In the genomic region with DNA sequence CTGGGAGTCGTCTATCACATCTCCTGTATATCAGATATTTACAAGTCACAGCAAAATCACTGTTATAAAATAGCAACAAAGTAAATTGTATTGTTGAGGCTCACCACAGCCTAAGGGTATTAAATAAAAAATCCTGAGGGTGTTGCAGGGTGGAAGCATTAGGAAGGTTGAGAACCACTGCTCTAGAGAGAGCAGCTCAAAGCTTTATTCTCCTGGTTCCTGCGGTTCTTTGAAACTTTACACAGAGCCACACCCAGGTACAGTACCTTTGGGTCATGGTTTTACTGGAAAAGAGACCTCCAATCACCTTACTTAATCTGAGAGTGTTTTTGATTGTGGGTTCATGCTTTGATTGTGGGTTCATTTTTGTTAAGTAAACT, we compare ENCODE assay signal across 7 mouse cellular contexts. TPM values are rescaled to one million over a fixed set of nuclear protein-coding genes. Genes with fewer than 3 reads are reported as not detected.
DNase-seq lines count a peak whose midpoint lies in the region; ATAC-seq and TF ChIP-seq lines count a peak whose summit lies in the region.
"Not testable (repeated sequence)": the region's sequence is repeated elsewhere in the genome, so short reads cannot be mapped to it uniquely, and the experiment has no call there.

No protein-coding gene starts in this region.

- H3K27ac ChIP-seq in cerebellum, adult 2 months (ENCODE audit: insufficient read depth, low read length): peak overlapping the region; percentile 16; the same call in 1 of the 2 replicates
- H3K27ac ChIP-seq in forebrain, embryonic 13.5 days: peak overlapping the region; percentile 78
- peak overlapping the region; percentile 82 for H3K27ac ChIP-seq in heart, embryonic 16.5 days (ENCODE audit: low read length)
- H3K27ac ChIP-seq in intestine, postnatal 0 days (ENCODE audit: low read depth, low read length): peak overlapping the region; percentile 51
- H3K27ac ChIP-seq in limb, embryonic 15.5 days: peak overlapping the region; percentile 89
- peak overlapping the region; percentile 39; the same call in 1 of the 2 replicates for H3K27ac ChIP-seq in lung, postnatal 0 days (ENCODE audit: low read length)
- H3K27ac ChIP-seq in neural tube, embryonic 11.5 days (ENCODE audit: low read depth, low read length): peak overlapping the region; percentile 77

- peak overlapping the region; percentile 87 for H3K9ac ChIP-seq in forebrain, embryonic 13.5 days
- peak overlapping the region; percentile 93 for H3K9ac ChIP-seq in heart, embryonic 16.5 days (ENCODE audit: low read length)
- H3K9ac ChIP-seq in intestine, postnatal 0 days (ENCODE audit: low read depth, low read length): peak overlapping the region; percentile 61; the same call in 1 of the 2 replicates
- peak overlapping the region; percentile 84 for H3K9ac ChIP-seq in limb, embryonic 15.5 days
- peak overlapping the region; percentile 46; the same call in 1 of the 2 replicates for H3K9ac ChIP-seq in lung, postnatal 0 days (replicated peaks; ENCODE audit: low read depth)
- H3K9ac ChIP-seq in neural tube, embryonic 11.5 days (ENCODE audit: low read length): peak overlapping the region; percentile 82

- WGBS in cerebellum, adult 2 months: 1% methylated on average over 2 of the region's 2 CpGs
- 3% methylated on average over 2 of the region's 2 CpGs for WGBS in forebrain, embryonic 13.5 days
- 2% methylated on average over 2 of the region's 2 CpGs for WGBS in heart, embryonic 16.5 days
- 0% methylated on average over 2 of the region's 2 CpGs for WGBS in intestine, postnatal 0 days
- WGBS in limb, embryonic 15.5 days: 4% methylated on average over 2 of the region's 2 CpGs
- 2% methylated on average over 2 of the region's 2 CpGs for WGBS in lung, postnatal 0 days
- 0% methylated on average over 2 of the region's 2 CpGs for WGBS in neural tube, embryonic 11.5 days

- not testable (repeated sequence) for H3K9me3 ChIP-seq in forebrain, embryonic 13.5 days (replicated peaks); heart, embryonic 16.5 days (replicated peaks; ENCODE audit: control insufficient read depth, low read length); intestine, postnatal 0 days (ENCODE audit: control insufficient read depth); limb, embryonic 15.5 days; lung, postnatal 0 days (ENCODE audit: low read length); neural tube, embryonic 11.5 days (ENCODE audit: control insufficient read depth, low read length)

- not testable (repeated sequence) for H3K4me1 ChIP-seq in cerebellum, adult 2 months (ENCODE audit: control insufficient read depth, insufficient read depth, low read length); forebrain, embryonic 13.5 days; heart, embryonic 16.5 days (ENCODE audit: control insufficient read depth, insufficient read depth, low read length); intestine, postnatal 0 days (replicated peaks; ENCODE audit: control insufficient read depth, insufficient read depth, low read length); limb, embryonic 15.5 days; lung, postnatal 0 days (ENCODE audit: insufficient read depth, low read depth, low read length); neural tube, embryonic 11.5 days (ENCODE audit: control insufficient read depth, insufficient read depth, low read length)

- not testable (repeated sequence) for TF ChIP-seq CTCF in cerebellum, adult 2 months (IDR thresholded peaks at IDR 0.05; ENCODE audit: borderline replicate concordance, insufficient read depth, low read depth, low read length); intestine, postnatal 0 days (IDR thresholded peaks at IDR 0.05; ENCODE audit: low read depth); lung, postnatal 0 days (IDR thresholded peaks at IDR 0.05)

- peak overlapping the region; percentile 54 for H3K4me3 ChIP-seq in cerebellum, adult 2 months (replicated peaks; ENCODE audit: insufficient read depth, low read depth, low read length)
- peak overlapping the region; percentile 77 for H3K4me3 ChIP-seq in forebrain, embryonic 13.5 days
- H3K4me3 ChIP-seq in heart, embryonic 16.5 days (ENCODE audit: low read length): peak overlapping the region; percentile 85
- peak overlapping the region; percentile 66 for H3K4me3 ChIP-seq in intestine, postnatal 0 days (ENCODE audit: low read depth, low read length)
- H3K4me3 ChIP-seq in limb, embryonic 15.5 days: peak overlapping the region; percentile 79
- H3K4me3 ChIP-seq in lung, postnatal 0 days (ENCODE audit: low read depth, low read length): peak overlapping the region; percentile 62
- peak overlapping the region; percentile 61 for H3K4me3 ChIP-seq in neural tube, embryonic 11.5 days (ENCODE audit: low read depth, low read length)

- peak overlapping the region; percentile 66 for H3K4me2 ChIP-seq in forebrain, embryonic 13.5 days
- peak overlapping the region; percentile 76 for H3K4me2 ChIP-seq in heart, embryonic 16.5 days (ENCODE audit: low read depth, low read length)
- H3K4me2 ChIP-seq in intestine, postnatal 0 days (replicated peaks; ENCODE audit: low read depth): peak overlapping the region; percentile 73
- H3K4me2 ChIP-seq in limb, embryonic 15.5 days: peak overlapping the region; percentile 54
- peak overlapping the region; percentile 63 for H3K4me2 ChIP-seq in lung, postnatal 0 days (replicated peaks; ENCODE audit: low read depth, low read length)
- peak overlapping the region; percentile 48 for H3K4me2 ChIP-seq in neural tube, embryonic 11.5 days (ENCODE audit: low read depth)

- not testable (repeated sequence) for DNase-seq in cerebellum, adult 2 months; lung, postnatal 0 days (ENCODE audit: low spot score); neural tube, embryonic 11.5 days (ENCODE audit: low spot score)

- TF ChIP-seq EP300 in lung, postnatal 0 days (IDR thresholded peaks at IDR 0.05): not testable (repeated sequence)

- H3K27me3 ChIP-seq in cerebellum, adult 2 months (ENCODE audit: control insufficient read depth, insufficient read depth, low read length); forebrain, embryonic 13.5 days; heart, embryonic 16.5 days (ENCODE audit: control insufficient read depth, insufficient read depth, low read length); intestine, postnatal 0 days (replicated peaks; ENCODE audit: control insufficient read depth, insufficient read depth, low read length); limb, embryonic 15.5 days; lung, postnatal 0 days (replicated peaks; ENCODE audit: insufficient read depth, low read length); neural tube, embryonic 11.5 days (ENCODE audit: control insufficient read depth, insufficient read depth, low read length): not testable (repeated sequence)

- not testable (repeated sequence) for H3K36me3 ChIP-seq in forebrain, embryonic 13.5 days (ENCODE audit: poor library complexity, severe bottlenecking); heart, embryonic 16.5 days (ENCODE audit: control insufficient read depth, insufficient read depth); intestine, postnatal 0 days (ENCODE audit: control insufficient read depth, insufficient read depth); limb, embryonic 15.5 days; lung, postnatal 0 days (ENCODE audit: insufficient read depth, low read length); neural tube, embryonic 11.5 days (ENCODE audit: control insufficient read depth, insufficient read depth, low read length)

- not testable (repeated sequence) for TF ChIP-seq POLR2A in cerebellum, adult 2 months (IDR thresholded peaks at IDR 0.05; ENCODE audit: borderline replicate concordance, insufficient read depth, low read length)

- 0 out of 2 replicates have a peak, but pooled peaks have one; percentile 28 for ATAC-seq in forebrain, embryonic 13.5 days
- not testable (repeated sequence) for ATAC-seq in heart, embryonic 16.5 days (replicated peaks; ENCODE audit: extremely low read depth, insufficient read depth, low FRiP score); limb, embryonic 15.5 days (ENCODE audit: insufficient number of reproducible peaks, low FRiP score, low TSS enrichment, low read depth)
- peak; percentile 19; the same call in 1 of the 2 replicates for ATAC-seq in intestine, postnatal 0 days
- 0 out of 2 replicates have a peak, but pooled peaks have one; percentile 6 for ATAC-seq in lung, postnatal 0 days
- peak; percentile 13 for ATAC-seq in neural tube, embryonic 11.5 days (ENCODE audit: insufficient read depth, low FRiP score, low TSS enrichment)

RNA-seq across cellular contexts. Expression of a gene that starts 0.5 kb away (rescaled TPM):
- 34.6 and 39.1 TPM in 2 replicates for polyA plus RNA-seq in cerebellum, adult 2 months (2012; rRNA removed)
- 41.1 and 42.7 TPM in 2 replicates for polyA plus RNA-seq in forebrain, embryonic 13.5 days (2015; fragmentation: Nextera tagmentation; extraction: Ambion mirVana)
- polyA plus RNA-seq in heart, embryonic 16.5 days (2015; fragmentation: Nextera tagmentation; extraction: Ambion mirVana): 34.1 and 41.3 TPM in 2 replicates
- polyA plus RNA-seq in intestine, postnatal 0 days (2015; fragmentation: Nextera tagmentation; extraction: Ambion mirVana): 39.8 and 42.2 TPM in 2 replicates
- 29.9 and 36.2 TPM in 2 replicates for polyA plus RNA-seq in limb, embryonic 15.5 days (2015; fragmentation: Nextera tagmentation; extraction: Ambion mirVana)
- 26.0 and 26.9 TPM in 2 replicates for polyA plus RNA-seq in lung, postnatal 0 days (2015; fragmentation: Nextera tagmentation; extraction: Ambion mirVana)
- 33.2 and 40.1 TPM in 2 replicates for polyA plus RNA-seq in neural tube, embryonic 11.5 days (2014; fragmentation: Nextera tagmentation; extraction: Ambion mirVana)

RNA-seq across cellular contexts. Expression of a gene that starts 6.1 kb away (rescaled TPM):
- 59.1 and 59.6 TPM in 2 replicates for polyA plus RNA-seq in cerebellum, adult 2 months (2012; rRNA removed)
- polyA plus RNA-seq in forebrain, embryonic 13.5 days (2015; fragmentation: Nextera tagmentation; extraction: Ambion mirVana): 241 and 264 TPM in 2 replicates
- polyA plus RNA-seq in heart, embryonic 16.5 days (2015; fragmentation: Nextera tagmentation; extraction: Ambion mirVana): 67.4 and 70.7 TPM in 2 replicates
- 48.3 and 48.6 TPM in 2 replicates for polyA plus RNA-seq in intestine, postnatal 0 days (2015; fragmentation: Nextera tagmentation; extraction: Ambion mirVana)
- 105 and 108 TPM in 2 replicates for polyA plus RNA-seq in limb, embryonic 15.5 days (2015; fragmentation: Nextera tagmentation; extraction: Ambion mirVana)
- polyA plus RNA-seq in lung, postnatal 0 days (2015; fragmentation: Nextera tagmentation; extraction: Ambion mirVana): 45.7 and 46.5 TPM in 2 replicates
- 321 and 343 TPM in 2 replicates for polyA plus RNA-seq in neural tube, embryonic 11.5 days (2014; fragmentation: Nextera tagmentation; extraction: Ambion mirVana)

Comparison
In these comparisons a context has a peak if more than half of its experiments do, and no peak if none do; other contexts are left out.
1. H3K27ac ChIP-seq: peak in every context shown above with its lines; median percentile 89 in limb, embryonic 15.5 days; 82 in heart, embryonic 16.5 days; 78 in forebrain, embryonic 13.5 days; 77 in neural tube, embryonic 11.5 days; 51 in intestine, postnatal 0 days; 39 in lung, postnatal 0 days; 16 in cerebellum, adult 2 months.